Mouse (Mus musculus): ENCODE results near the gene Rab14.

- TF ChIP-seq CTCF (IDR thresholded peaks at IDR 0.05; ENCODE audit: extremely low read depth, insufficient read depth, low read length) (no peak), POLR2A (IDR thresholded peaks at IDR 0.05; ENCODE audit: extremely low read depth, insufficient read depth, low read length) (no peak)
Observed at GRCm38 (mm10) chr2:35132662-35133055, 68.3 kb downstream of the Rab14 start.
